Mouse (Mus musculus): ENCODE results near the gene Zfp143. TPM values are rescaled to one million over a fixed set of nuclear protein-coding genes. Genes with fewer than 3 reads are reported as not detected.
A peak's percentile ranks its signal among the peaks of the same experiment; 100 is the strongest.
"Not testable (repeated sequence)": the region's sequence is repeated elsewhere in the genome, so short reads cannot be mapped to it uniquely, and the experiment has no call there.

The Zfp143 gene
- total and polyA plus RNA-seq, 2 experiments from 2014 or later = 9.6 to 21.0 TPM

DNA sequence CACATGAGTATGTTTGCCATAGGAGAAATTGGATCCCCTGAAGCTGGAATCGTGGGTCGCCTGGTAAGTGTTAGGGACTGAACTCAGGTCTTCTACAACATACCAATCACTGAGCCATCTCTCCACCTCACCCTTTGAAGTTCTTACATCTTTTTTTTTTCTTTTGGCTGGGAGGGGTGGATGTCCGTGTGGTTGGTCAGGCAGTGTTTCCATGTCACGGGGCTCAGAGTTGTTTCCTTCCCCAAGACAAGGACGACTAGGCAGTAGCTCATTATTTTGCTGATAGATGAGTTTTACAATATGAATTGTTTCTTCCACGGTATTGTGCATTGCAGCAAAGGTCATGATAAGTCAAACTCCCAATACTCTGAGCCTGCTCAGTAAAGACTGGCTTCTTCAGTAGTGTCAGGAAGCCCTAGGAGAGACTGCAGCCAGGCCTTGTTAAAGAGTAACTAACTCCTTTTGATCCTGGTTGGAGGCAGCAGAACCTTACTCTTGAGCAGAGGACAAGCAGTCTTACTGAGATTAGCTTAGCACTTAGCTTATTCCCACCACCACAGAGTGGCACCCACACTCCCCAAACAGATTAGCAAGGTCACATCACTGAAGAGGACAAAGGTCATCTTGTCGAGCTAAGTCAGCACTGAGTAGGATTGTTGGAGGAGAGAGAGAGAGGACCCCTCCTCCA, 36.2 kb downstream of the Zfp143 start:
- 55% methylated on average over 7 of the region's 7 CpGs for WGBS
- DNase-seq (ENCODE audit: low spot score) (no peak), ATAC-seq (ENCODE audit: insufficient read depth, low read depth) (no peak)
- Histone ChIP-seq H3K4me1 (ENCODE audit: control insufficient read depth, insufficient read depth) (no peaks in the 10 kb centered on the region; the same call in 1 of the 2 replicates), H3K9ac (replicated peaks; ENCODE audit: low read depth, low read length) (no peak overlapping the region), H3K36me3 (replicated peaks; ENCODE audit: control insufficient read depth, insufficient read depth, low read length) (peaks cover 39% of the 10 kb centered on the region), H3K27me3 (ENCODE audit: control insufficient read depth, insufficient read depth, low read length) (no peaks in the 10 kb centered on the region), H3K27ac (ENCODE audit: low read depth) (no peak overlapping the region), H3K4me3 (ENCODE audit: low read depth, low read length) (no peak overlapping the region), H3K9me3 (replicated peaks; ENCODE audit: control insufficient read depth, low read length) (no peaks in the 10 kb centered on the region), H3K4me2 (ENCODE audit: low read depth, low read length) (no peak overlapping the region)
- TF ChIP-seq CTCF (IDR thresholded peaks at IDR 0.05; ENCODE audit: low read depth) (no peak), EP300 (IDR thresholded peaks at IDR 0.05; ENCODE audit: low read depth) (no peak)

- ATAC-seq (ENCODE audit: insufficient read depth, low read depth) = no peak
- Histone ChIP-seq H3K9me3 (replicated peaks; ENCODE audit: control insufficient read depth, low read length) (no peaks in the 10 kb centered on the region), H3K27ac (ENCODE audit: low read depth) (no peak overlapping the region), H3K4me3 (ENCODE audit: low read depth, low read length) (no peak overlapping the region), H3K27me3 (ENCODE audit: control insufficient read depth, insufficient read depth, low read length) (no peaks in the 10 kb centered on the region), H3K36me3 (replicated peaks; ENCODE audit: control insufficient read depth, insufficient read depth, low read length) (peaks cover 8% of the 10 kb centered on the region), H3K4me1 (ENCODE audit: control insufficient read depth, insufficient read depth) (no peaks in the 10 kb centered on the region; the same call in 1 of the 2 replicates), H3K4me2 (ENCODE audit: low read depth, low read length) (no peak overlapping the region), H3K9ac (replicated peaks; ENCODE audit: low read depth, low read length) (no peak overlapping the region)
- DNase-seq (ENCODE audit: low spot score) = no peak
- no peak for TF ChIP-seq EP300 (IDR thresholded peaks at IDR 0.05; ENCODE audit: low read depth)
- no peak for TF ChIP-seq CTCF (IDR thresholded peaks at IDR 0.05; ENCODE audit: low read depth)
- WGBS = 58% methylated on average over 6 of the region's 6 CpGs
Measured at GRCm38 (mm10) chr7:110100854-110101253, 39.8 kb downstream of the Zfp143 start.

DNA sequence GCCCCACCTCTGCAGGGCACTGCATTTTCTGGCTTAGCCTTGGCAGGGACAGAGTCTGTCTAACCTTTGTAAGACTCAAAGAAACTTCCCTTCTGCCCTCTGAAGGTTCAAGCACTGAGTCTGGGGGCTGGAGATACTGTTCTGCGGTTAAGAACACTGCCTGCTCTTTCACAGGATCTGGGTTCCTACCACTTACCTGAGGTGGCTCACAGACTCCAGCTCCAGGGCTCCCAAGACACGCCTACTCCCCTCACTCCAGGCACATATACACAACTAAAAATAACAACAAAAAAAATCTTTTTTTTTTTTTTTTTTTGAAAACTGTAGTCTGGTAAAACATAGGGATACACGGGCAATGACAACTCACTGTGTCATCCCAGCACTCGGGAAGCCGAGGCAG, 40.2 kb downstream of the Zfp143 start:
- Histone ChIP-seq H3K36me3 (replicated peaks; ENCODE audit: control insufficient read depth, insufficient read depth, low read length) (peaks cover 4% of the 10 kb centered on the region), H3K9me3 (replicated peaks; ENCODE audit: control insufficient read depth, low read length) (no peaks in the 10 kb centered on the region), H3K4me1 (ENCODE audit: control insufficient read depth, insufficient read depth) (no peaks in the 10 kb centered on the region; the same call in 1 of the 2 replicates), H3K27ac (ENCODE audit: low read depth) (no peak overlapping the region), H3K4me3 (ENCODE audit: low read depth, low read length) (no peak overlapping the region), H3K9ac (replicated peaks; ENCODE audit: low read depth, low read length) (no peak overlapping the region), H3K27me3 (ENCODE audit: control insufficient read depth, insufficient read depth, low read length) (no peaks in the 10 kb centered on the region), H3K4me2 (ENCODE audit: low read depth, low read length) (no peak overlapping the region)
- DNase-seq (ENCODE audit: low spot score) (no peak), ATAC-seq (ENCODE audit: insufficient read depth, low read depth) (no peak)
- WGBS = 81% methylated on average over 5 of the region's 5 CpGs
- TF ChIP-seq EP300 (IDR thresholded peaks at IDR 0.05; ENCODE audit: low read depth) = no peak
- no peak for TF ChIP-seq CTCF (IDR thresholded peaks at IDR 0.05; ENCODE audit: low read depth)

- no peaks in the 10 kb centered on the region for H3K36me3 ChIP-seq (replicated peaks; ENCODE audit: control insufficient read depth, insufficient read depth, low read length)
- H3K9ac ChIP-seq (replicated peaks; ENCODE audit: low read depth, low read length) = no peak overlapping the region
- no peak for ATAC-seq (ENCODE audit: insufficient read depth, low read depth)
- DNase-seq (ENCODE audit: low spot score) = no peak
- WGBS = 82% methylated on average over 5 of the region's 5 CpGs
- no peak for TF ChIP-seq CTCF (IDR thresholded peaks at IDR 0.05; ENCODE audit: low read depth)
- no peak for TF ChIP-seq EP300 (IDR thresholded peaks at IDR 0.05; ENCODE audit: low read depth)
- no peak overlapping the region for H3K4me2 ChIP-seq (ENCODE audit: low read depth, low read length)
- H3K4me3 ChIP-seq (ENCODE audit: low read depth, low read length) = no peak overlapping the region
- peaks cover 16% of the 10 kb centered on the region for H3K4me1 ChIP-seq (ENCODE audit: control insufficient read depth, insufficient read depth)
- H3K9me3 ChIP-seq (replicated peaks; ENCODE audit: control insufficient read depth, low read length) = no peaks in the 10 kb centered on the region
- H3K27ac ChIP-seq (ENCODE audit: low read depth) = no peak overlapping the region
- H3K27me3 ChIP-seq (ENCODE audit: control insufficient read depth, insufficient read depth, low read length) = no peaks in the 10 kb centered on the region
Measured at GRCm38 (mm10) chr7:110105041-110105440, 44.0 kb downstream of the Zfp143 start.

GRCm38 (mm10) chr7:110106633-110107032, 45.6 kb downstream of the Zfp143 start:
- H3K9me3 ChIP-seq (replicated peaks; ENCODE audit: control insufficient read depth, low read length) = no peaks in the 10 kb centered on the region
- H3K36me3 ChIP-seq (replicated peaks; ENCODE audit: control insufficient read depth, insufficient read depth, low read length) = no peaks in the 10 kb centered on the region
- WGBS = 47% methylated on average over 3 of the region's 3 CpGs
- no peak overlapping the region for H3K27ac ChIP-seq (ENCODE audit: low read depth)
- no peaks in the 10 kb centered on the region for H3K27me3 ChIP-seq (ENCODE audit: control insufficient read depth, insufficient read depth, low read length)
- H3K4me3 ChIP-seq (ENCODE audit: low read depth, low read length) = no peak overlapping the region
- H3K9ac ChIP-seq (replicated peaks; ENCODE audit: low read depth, low read length) = no peak overlapping the region
- no peak for DNase-seq (ENCODE audit: low spot score)
- H3K4me2 ChIP-seq (ENCODE audit: low read depth, low read length) = no peak overlapping the region
- TF ChIP-seq CTCF (IDR thresholded peaks at IDR 0.05; ENCODE audit: low read depth) (no peak), EP300 (IDR thresholded peaks at IDR 0.05; ENCODE audit: low read depth) (no peak)
- ATAC-seq (ENCODE audit: insufficient read depth, low read depth) = no peak
- H3K4me1 ChIP-seq (ENCODE audit: control insufficient read depth, insufficient read depth) = peaks cover 20% of the 10 kb centered on the region

DNA sequence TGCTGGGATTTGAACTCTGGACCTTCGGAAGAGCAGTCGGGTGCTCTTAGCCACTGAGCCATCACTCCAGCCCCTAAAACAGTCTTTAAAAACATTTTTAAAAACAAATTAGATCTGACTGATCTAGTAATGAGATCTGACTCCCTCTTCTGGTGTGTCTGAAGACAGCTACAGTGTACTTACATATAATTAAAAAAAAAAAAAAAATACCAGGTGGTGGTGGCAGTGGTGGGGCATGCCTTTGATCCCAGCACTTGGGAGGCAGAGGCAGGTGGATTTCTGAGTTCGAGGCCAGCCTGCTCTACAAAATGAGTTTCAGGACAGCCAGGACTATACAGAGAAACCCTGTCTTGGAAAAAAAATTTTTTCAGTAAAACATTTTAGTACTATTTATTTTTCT, 47.5 kb downstream of the Zfp143 start:
- DNase-seq (ENCODE audit: low spot score); H3K4me2 ChIP-seq (ENCODE audit: low read depth, low read length); ATAC-seq (ENCODE audit: insufficient read depth, low read depth); H3K4me3 ChIP-seq (ENCODE audit: low read depth, low read length); H3K9ac ChIP-seq (replicated peaks; ENCODE audit: low read depth, low read length); H3K27me3 ChIP-seq (ENCODE audit: control insufficient read depth, insufficient read depth, low read length); H3K36me3 ChIP-seq (replicated peaks; ENCODE audit: control insufficient read depth, insufficient read depth, low read length); H3K9me3 ChIP-seq (replicated peaks; ENCODE audit: control insufficient read depth, low read length): not testable (repeated sequence)
- Histone ChIP-seq H3K4me1 (ENCODE audit: control insufficient read depth, insufficient read depth) (peaks cover 20% of the 10 kb centered on the region), H3K27ac (ENCODE audit: low read depth) (peak overlapping the region; percentile 86)
- 80% methylated on average over 3 of the region's 3 CpGs for WGBS

Data from heart, postnatal 0 days (tissue).